Mouse (Mus musculus) cerebellum, adult 9-11 months (tissue): ENCODE data around the gene Wars2.

Experiments
- DNase-seq: peaks from one replicate; pipeline ENCODE4 v3.0.0; 2022

Wars2 gene

DNA sequence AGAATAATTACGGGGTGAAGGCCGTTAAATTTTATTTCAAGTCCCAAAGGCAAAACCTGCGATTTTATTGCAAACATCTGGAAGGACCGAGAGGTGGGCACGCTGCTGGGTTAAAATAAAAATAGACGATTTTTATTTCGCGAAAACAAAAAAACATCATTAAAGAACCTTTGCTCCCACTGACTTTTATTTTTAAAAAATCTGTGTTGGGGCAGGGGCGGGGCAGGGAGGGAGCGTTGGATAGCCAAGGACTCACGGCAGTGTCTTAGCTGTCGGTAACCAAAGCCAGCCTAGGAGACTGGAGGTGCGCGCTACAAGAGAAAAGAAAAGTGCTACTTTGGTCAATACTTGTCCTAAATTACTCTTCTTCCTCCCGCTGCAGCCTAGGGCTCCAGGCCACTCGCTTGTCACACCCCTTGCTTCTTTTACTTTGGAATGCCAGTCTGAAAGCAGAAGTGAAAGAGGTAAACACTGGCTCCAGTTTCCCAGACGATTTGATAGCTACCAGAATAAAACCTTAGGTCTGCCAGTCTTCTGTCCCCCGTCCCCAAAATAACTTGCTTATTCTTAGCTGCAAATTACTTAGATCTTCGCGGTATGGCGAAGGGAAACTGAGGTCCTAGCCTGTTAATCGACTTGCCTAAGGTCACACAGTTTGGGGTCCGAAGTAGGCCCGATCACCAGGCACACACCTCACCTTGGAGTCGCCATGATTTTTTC is 108.1 kb downstream of the Wars2 start:
- no peak for DNase-seq

DNA sequence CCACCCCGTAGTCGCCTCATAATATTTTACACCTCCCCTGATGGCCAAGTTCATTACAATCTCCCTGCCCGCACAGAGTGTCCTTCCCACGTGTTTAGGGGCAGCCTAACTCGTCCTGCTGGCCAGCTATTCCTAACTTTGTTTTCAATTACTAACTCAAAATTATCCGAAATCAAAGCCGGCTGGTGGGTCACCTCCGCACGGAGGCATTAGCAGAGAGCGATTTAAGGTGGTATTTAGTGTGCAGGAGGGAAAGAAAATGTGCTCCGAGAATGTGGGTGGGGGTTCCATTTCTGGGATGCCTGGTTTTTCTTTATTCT is 108.6 kb downstream of the Wars2 start:
- DNase-seq: no peak

DNA sequence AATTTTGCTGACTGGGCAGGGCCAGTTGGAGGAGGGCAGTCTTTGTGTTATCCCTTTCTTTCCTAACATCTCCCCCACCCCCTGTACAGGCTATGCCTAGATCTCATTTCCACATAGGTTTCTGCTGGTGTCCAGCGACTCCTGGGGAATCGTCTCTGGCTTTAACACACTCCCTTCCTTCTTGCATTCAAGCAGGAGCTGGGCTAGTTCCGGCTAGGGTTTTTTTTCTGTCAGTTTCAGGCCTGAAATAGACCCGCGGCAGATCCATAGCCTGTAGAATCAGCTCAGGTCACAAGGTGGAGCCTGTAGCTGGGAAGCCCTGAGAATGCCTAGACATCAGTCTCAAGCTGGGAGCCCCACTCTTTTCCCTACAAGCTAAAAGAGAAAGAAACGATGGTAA is 109.0 kb downstream of the Wars2 start:
- DNase-seq: no peak

DNA sequence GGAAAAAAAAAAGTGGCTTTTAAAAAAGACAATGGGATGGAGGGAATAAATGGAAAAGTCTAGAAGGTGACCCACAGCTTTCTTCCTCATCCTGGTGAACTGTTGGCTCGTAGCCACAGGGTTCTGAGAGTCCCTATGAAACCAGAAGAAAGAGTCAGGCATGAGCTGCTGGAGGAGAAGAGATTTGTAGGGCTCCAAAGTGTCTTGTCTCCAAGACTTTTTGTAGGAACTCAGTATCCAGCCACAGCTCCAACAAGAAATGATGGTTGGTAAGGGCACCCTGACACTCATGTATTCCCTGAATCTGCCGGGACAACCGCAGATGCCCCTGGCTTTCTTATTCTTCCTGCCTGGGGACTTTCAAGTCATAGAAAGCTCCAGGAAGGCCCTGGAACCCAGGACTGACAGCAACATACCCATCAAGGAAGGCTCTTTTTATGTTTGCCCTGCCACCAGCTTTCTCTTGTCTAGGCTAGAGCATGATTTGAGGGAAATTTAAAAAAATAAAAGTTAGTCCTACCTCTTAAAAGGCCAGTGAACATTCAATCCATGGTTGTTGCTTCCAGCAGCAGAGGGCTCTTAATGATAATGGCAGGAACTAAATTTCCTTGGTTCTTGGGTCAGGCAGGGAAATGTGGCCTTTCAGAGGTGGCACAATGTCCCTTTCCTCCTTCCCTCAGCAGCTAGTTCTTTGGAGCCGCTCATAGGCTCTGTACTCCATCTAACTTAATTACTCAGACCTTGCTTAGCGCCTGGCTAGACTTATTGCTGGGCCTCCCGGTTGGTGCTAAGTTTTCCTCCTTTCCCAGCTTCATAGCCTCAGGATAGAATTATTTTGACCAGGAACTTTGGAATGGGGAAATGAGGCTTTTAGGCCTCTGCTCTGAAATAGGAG is 110.7 kb downstream of the Wars2 start:
- DNase-seq: no peak

DNA sequence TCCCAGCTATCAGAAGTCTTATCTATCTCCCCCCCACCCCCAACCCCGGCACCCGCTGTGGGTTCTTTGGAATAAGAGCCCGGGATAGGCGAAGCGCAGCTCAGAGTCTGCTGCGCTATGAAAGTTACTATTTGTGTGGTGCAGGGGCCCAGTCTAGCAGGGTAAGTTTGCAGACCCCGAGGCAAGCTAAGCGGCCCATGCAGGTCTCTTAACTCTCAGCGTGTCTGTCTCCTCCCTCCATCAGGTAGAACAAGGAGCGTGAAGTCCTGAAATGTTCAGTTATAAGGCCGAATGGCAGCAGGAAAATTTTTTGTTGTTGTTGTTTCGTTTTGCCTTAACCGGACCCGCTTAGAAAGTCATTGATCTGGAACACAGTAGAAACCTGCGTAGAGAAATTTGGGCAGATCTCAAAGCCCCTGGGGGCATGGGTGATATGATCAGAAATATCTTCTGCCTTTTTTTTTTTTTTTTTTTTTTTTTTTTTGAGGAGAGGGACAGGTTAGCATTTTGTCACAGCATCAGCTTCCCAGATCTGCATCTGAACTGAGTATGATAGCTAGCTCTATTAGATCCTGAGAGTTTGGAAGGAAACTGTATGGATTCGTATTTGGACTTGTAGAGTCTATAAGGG is 111.7 kb downstream of the Wars2 start:
- no peak for DNase-seq

DNA sequence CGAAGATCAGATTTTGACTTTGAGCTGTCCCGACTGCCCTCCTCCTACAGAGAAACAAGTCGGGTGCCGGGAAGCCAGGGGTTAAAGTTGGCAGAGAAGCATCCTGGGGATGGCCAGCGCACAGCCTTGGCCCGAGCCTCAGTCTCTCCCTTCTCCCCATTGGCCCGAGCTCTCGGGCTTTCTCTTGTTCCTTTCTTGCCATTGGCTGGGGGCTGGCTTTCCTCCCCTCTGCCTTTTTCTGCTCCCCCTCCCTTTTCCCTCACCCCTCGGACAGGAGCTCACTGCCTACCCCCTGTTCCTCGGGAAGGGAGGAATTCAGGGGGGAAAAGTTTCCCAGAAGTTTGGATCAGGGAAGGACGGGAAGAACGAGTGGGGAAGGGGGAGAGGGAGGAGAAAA is 112.2 kb downstream of the Wars2 start:
- no peak for DNase-seq

DNA sequence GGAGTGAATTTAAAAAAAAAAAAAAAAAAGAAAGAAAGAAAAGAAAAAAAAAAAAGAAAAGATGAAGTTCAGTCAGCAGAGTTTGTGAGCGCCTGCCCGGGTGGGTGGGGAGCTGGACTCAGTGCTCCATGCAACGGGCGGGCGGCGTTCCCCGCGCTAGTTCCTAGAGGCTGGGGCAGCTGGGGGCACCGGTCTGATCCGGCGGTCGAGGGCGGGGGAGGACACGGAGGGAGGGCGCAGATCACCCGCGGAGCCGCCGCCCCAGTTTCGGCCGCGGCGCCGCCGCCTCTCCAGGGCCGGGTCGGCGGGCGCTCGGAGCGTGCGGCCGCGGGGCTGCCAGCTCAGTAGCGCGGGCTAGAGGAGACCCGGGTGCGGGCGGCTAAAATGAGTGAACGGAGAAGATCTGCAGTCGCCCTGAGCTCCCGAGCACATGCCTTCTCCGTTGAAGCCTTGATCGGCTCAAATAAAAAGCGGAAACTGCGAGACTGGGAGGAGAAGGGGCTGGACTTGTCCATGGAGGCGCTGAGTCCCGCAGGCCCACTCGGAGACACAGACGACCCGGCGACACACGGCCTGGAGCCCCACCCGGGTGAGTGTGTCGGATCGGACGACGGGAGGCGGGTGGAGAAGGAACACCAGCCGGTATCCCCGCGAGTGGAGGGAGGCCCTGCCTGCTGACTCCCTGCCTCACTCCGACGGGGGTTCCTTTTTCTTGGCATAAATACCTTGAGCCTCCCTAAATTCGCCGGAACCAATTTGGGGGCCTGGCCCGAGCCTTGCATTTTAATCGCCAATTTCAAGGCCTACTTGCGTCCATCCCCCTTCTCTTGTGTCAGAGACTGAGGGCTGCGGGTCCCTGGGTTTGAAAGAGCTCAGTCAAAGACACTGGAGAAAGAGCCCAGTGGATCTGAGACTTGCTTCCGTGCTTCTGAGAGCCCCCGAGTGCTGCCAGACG is 112.9 kb downstream of the Wars2 start:
- DNase-seq: no peak

DNA sequence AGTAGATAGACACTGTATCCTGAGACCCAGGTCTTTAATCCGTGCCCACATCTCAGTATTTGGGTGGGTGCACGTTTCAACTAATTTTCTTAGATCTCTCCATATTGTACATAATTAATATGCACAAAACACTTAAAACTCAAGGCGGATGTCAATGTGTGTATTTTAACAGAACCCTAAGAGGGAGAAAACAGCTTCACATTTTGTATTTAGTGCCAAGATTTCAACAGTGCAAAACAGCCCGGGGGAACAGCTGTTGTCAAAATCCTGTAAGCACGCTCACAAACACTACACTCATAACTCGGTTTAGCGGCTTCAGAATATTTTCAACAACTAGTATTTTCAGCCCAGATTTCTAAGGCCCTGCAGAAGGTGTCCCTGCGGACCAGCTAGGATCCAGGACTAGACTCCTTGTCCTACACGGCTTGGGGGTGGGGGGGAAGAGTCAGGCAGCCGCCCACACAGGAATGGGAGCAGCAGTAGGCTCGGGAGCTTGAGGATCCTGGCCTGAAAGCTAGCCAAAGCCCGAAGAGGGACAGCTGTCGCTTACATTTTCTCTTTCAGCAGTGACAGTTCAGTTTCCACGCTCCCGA is 113.8 kb downstream of the Wars2 start:
- no peak for DNase-seq

DNA sequence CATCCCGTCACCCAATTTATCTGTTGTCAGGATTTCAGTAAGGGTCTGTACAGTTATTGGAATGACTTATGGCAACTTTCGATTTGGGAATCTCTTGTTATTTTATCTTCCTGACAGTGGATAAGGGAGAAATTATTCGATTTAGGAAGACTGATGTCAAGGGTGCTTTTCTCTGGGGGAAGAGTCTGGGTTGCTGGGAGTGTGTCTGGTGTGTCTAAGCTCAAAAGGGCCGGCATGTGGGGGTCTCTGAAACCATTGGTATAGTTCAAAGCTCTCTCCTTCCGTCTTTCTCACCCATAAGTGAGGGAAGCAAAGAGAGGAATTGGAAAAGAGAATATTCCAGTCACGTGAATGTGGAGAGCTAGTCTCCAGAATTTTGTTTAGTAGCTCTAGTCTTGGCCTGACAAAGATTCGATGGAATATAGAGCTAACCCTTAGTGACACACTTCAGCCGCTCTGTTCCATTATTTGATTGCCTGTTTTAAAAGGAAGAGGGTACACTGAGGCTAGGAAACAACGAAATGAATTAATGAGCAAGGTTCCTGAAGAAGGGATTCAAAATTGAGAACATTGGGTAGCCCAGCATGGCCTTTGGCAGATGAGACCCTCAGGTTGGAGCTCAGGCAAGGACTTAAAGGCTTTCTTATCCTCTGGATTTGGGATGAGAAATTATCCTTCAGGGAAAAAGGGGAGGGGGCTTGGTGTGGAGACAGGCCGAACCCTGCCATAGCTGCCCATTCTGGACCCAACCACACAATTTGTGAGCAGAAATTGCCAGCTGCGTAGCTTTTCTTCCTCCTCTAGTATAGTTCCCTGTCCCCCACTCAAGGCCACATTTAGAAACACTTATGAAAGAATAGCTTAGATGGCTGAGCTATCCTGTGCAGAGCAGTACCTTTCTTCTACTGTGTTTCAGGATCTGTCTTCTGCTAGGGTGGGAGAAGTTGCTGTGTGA is 114.8 kb downstream of the Wars2 start:
- DNase-seq: no peak

DNA sequence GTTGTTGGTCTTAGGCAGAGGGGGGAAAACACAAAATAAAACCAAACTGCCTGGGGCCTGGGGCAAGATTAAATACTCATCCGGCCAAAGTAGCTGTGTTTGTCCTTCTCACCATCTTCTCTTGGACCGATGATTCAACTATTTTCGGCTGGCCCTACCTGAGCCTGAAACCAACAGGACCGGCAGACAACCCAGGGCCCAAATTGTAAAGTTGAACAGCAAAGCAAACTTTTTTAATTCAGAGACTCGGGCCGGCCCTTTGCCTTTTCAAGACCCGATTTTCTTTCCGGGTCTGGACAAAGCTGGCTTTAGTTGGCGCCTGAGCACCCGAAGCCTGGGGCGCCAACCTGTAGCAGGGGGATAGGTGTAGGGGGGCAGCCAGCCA is 115.5 kb downstream of the Wars2 start:
- no peak for DNase-seq

DNA sequence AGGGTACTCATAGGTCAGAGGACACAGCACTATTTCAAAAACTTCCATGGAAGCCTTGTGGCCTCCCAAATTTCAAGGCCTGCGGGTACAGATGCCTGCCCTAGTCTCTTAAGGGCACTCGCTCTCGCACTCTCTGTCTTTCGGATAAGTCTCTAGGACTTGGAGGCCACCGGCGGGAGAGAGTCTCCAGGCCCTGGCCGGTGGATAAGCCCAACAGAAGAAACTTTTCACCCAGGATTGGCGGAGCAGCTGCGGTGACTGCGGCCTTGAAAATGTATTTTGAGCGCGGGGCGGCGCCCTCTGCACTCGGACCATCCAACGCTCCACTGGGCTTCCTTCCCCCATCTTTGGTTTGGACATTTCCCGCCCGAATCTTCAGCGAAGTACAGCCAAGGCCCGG is 115.9 kb downstream of the Wars2 start:
- no peak for DNase-seq

DNA sequence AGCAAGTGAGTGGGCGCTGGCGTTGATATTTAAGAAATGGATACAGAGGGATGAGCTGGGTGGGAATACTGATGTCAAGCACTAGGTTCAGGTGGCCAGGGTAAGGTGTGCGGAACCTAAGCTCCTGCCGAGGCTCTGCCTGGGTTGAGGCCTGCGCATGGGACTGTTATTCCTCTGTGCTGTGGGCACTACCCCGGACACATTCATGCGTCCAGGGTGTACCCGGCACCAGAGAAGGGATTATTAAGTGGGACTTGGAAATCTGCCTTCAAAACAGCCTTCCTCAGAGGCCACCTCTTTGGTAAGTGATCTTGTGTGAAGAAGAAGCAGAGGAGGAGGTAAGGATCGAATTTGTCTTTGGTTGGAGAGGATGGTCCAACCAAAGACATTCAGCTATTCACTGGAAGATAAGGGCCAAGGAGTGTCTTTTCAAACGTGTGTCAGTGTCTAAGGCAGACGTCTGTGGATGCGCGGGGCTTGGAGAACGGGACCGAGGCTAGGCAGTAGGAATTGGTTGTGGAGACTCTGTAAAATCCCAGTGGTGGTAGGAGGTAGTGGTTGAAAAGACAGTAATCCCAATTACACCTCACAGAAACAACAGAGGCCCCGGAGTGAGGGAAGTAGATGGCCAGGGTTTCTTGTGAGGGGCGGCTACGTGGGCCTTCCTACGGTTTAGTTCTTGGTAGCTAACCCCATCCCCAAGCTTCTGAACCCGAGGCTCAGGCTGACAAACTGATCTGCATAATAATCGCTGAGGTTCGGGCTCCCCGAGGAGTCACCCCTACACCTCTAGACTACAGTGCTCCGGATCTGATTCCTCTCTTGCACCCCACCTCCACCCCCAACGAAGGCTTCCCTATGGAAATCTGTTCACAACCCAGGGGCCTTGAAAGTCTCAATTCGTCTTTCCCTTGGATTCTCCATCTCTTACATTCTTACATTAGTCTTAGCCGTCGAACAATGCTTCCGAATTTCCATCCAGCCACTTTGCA is 117.0 kb downstream of the Wars2 start:
- DNase-seq: no peak

DNA sequence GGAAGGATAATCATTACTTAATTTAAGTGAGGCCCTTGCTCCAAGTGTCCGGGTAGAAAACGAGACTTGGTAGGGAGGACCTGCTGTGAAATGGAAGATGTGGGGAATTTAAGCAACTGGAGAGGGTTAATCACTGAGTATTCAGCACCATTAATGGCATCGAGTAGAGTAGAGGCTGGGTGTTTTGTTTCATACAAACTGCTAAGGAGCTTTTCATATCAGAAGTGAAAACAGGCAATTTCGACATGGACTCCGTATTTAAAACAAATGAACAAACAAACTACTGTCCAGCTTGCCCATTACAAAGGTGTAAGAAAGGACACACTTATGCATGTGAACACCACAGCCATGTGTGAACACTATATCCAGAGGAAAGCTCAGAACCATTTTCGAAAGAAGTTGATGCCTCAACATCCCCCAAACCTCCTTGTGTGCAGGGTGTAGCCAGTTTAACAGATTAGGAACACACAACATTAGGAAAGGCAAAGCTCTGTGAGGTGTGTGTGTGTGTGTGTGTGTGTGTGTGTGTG is 118.9 kb downstream of the Wars2 start:
- DNase-seq: no peak

DNA sequence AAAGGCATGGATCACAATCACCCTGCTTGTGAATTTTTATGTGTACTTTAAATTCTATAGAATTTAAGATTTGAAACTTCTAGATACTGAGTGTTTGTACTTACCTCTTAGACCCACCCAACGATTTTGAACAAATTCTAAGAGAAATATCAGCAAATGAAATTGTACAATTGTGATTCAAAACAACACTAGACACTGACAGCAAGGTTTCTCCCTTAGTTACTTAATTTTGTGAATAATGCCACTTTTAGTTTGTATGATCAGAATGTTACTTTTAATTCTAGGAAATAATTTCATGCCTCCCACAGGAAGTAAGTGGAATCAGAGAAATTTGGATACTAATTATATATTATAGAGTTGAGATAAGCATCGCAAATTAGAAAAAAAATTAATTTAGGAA is 119.5 kb downstream of the Wars2 start:
- DNase-seq: no peak

DNA sequence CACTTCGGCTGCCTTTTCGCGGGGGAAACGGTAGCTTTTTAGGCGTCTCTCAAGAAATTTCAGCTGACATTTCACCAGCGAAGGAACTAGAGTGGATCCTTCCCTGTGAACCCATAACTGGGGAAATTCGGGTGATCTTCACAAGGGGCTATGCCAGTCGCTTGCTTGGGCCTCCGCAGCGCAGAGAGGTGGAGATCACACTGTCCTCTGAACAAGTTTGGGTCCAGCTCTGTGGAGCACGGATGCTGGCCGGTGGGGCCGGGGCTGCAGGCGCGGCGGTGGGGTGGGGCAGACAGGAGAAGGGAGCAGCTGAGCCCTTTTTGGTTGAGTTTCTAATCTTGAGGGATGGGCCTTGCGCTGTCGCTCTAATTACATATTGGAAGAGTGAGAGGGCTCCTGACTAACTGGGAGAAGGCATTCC is 120.5 kb downstream of the Wars2 start:
- DNase-seq: no peak

DNA sequence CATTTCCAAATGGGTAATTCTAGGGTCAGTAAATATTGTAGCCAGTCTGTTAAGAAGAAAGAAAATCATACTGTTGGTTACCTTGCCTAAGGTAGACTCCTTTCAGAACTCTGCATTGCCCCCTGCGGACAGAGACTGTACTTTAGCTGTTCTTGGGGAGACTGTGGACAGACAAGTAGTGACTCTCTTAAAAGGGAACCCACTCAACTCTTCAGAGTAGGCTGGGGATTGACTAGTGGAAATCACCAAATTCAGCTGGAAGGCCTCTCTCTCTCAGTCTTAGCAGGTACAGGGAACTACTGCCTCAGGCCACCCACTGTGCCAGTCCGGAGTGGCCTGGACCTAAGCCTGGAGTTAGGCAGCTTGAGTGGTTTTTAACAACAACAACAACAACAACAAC is 121.1 kb downstream of the Wars2 start:
- DNase-seq: no peak

DNA sequence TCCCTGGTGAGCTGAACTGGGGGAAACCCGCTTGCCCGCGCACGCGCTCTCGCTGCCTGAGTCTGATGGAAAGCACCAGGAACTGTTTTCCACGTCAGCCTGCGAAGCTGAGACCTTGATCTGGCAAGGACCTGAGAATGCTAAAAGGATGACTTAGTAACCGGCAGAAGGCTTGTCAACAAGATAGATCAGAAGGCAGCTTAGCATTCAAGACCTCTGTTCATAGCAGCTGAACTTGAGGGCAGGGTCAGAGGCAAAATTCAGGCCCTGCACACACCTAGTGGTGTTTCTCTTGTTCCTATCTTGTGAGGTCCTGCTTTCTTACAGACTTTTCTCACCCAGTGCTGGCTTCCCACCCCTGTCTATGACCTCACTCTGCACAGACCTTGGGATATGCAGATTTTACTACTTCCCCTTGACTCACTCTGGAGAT is 122.6 kb downstream of the Wars2 start:
- DNase-seq: no peak

DNA sequence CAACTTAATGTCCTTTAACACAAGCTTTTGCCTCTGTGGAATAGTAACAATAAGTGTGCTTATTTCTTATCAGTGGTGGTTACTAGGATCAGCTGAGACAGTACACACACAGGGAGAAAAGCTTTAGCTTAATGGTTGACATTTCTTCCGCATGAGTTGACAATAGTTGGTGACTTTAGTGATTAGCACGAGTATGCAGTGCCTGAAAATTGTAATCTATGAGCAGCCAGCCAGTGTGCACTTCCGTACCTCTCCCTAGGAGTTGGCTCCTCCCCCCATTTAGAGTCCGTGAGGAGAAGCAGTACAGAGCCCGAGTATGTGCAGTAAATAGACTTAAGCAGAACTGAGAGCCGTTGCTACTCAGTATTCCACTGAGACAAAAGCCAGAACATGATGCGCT is 123.8 kb downstream of the Wars2 start:
- DNase-seq: no peak

DNA sequence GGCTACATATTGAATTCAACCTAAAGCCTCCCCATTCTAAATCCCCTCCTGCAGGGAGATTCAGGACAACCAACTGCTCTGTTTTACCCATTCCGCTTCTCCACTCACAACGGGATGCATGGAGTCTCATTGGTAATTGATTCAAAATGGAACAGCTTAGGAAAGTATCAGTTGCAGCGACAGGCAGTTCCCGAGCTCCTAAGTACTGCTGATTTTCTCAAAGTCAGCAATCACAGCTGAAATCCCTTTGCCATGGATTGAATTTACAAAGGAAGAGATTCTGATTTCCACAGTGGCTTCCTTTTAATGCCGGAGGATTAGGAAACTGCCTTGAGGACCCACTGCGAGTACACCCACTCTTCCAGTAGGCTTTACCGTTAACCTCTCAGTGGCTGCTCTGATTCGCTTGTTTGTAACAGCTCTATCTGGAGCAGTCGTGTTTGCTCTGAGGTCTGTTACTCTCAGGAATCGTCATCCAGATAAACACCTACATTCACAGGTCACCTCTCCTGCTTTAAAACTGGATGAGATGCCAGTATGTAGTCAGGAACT is 126.0 kb downstream of the Wars2 start:
- no peak for DNase-seq
